Mouse (Mus musculus) megakaryocyte, embryonic 14.5 days (primary cell): Measurements from ENCODE around the gene Col6a5.

Experiments used
- FLI1 ChIP-seq: IDR thresholded peaks from 2 replicates; pipeline ENCODE4 v1.6.1; 2012; ENCODE audit warnings: low read length, inconsistent platforms, mixed read lengths
- GATA1 ChIP-seq: IDR thresholded peaks from 3 replicates; pipeline ENCODE4 v1.6.1; 2012; ENCODE audit warnings: mixed read lengths, low read length, inconsistent platforms, borderline replicate concordance

DNA sequence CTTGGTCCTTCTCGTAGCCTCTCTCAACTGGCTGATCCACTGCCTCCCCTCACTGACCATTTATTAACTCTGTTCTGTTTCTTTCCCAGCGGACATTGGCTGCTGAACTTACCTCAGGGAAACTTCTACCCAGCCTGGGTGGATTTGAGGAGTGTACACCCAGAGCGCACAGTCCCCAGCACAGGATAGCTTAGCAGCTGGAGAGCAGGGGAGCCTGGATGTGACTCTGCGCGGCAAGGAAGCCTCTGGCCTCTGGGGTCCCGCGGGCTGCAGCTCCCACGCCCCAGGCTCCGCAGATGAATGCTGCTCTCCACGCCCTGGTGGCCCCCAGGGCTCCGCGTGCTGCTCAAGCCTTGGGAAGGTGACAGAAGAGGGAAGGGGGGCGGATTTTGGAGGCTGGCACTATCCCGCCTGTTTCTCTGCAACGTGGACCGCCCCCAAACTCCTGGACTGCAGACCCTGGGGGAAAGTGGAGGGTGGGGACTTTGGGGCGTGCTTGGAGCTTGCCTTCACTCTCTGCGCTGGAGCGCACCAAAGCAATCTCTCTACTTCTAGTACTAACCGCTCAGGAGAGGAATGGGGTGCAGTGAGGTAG, 132.6 kb downstream of the Col6a5 start, which contains the start of gene Col6a6:
- TF ChIP-seq GATA1 = no peak
- TF ChIP-seq FLI1 = no peak
